Mouse (Mus musculus): ENCODE results near the gene Ahctf1.

Ahctf1 gene

DNA sequence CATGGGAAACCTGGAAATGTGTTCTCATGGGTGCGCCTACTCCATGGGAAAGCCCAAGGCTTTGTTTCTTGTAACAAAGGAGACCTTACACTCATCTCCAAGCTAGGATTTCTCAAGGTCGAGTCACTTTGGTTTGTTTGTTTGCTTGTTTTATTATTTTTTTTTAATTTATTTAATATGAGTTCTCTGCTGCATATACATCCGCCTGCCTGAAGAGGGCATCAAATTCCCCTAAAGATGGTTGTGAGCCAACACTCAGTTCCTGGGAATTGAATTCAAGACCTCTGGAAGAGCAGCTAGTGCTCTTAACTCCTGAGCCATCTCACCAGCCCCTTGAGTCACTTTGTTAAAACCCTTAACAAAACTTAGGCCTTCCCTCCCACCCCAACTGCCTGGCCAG, 90.1 kb downstream of the Ahctf1 start:
- no peak for DNase-seq (ENCODE audit: low spot score in 2 of 2)

DNA sequence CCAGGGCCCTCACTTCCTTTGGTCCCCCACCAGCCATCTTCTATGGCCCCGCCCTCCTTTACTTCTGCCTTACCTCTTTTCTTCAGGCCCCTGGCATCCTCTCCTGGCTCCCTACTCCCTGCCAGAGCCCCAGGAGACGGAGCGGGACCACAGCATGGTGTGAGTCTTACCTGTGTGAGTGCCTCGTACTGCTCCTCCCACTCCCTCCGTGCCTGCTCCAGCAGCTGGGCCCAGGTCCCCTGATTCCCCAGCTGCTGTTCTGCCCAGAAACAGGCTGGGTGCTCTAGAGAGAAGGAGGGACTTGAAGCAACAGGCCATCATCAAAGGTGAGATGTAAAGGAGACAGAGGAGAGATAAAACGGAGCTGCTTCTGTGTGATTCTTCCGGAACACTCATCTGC, 90.8 kb downstream of the Ahctf1 start:
- no peak for DNase-seq (ENCODE audit: low spot score in 2 of 2)

GRCm38 (mm10) chr1:179710739-179711138, 92.7 kb downstream of the Ahctf1 start:
- DNase-seq (ENCODE audit: low spot score in 2 of 2) = no peak

DNA sequence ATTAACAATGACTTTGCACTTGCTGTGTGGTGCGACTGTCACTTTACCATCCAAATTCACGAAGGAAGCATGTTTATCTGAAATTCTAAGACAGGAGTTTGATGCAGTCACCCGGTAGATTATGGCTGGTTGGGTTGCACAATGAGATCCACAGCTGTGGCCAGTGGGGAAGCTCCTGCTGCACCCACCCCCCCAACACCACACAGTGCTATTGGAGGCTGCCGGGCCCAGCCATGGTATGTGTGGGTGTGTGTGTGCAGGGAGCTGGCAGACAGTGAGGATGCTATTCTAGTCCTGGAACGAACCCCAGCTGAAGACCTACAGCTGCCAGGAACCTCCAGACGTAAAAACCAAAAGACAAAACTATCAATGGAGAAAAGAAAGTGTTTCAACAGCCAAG, 94.1 kb downstream of the Ahctf1 start:
- DNase-seq (ENCODE audit: low spot score in 2 of 2) = peak; percentile 58 to 85

DNA sequence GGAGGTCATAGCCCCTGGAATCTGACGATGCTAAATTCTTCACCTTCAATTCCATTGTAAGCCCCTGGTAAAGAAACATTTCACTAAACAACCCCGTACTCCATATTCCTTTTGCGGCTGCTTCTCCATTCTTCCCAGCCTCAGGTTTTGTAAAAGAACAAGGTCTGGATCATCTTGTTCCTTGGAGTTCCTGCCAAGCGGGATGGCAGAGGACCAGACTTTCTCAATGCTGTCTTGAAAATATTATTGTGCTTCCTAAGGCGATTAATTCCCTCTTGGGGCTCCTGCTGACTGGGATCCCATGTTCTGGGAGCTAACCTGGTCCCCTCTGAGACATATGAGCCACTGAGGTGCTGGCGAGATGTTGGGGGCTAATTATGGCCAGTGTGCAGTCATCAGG, 98.3 kb downstream of the Ahctf1 start:
- DNase-seq (ENCODE audit: low spot score in 2 of 2) = no peak

DNA sequence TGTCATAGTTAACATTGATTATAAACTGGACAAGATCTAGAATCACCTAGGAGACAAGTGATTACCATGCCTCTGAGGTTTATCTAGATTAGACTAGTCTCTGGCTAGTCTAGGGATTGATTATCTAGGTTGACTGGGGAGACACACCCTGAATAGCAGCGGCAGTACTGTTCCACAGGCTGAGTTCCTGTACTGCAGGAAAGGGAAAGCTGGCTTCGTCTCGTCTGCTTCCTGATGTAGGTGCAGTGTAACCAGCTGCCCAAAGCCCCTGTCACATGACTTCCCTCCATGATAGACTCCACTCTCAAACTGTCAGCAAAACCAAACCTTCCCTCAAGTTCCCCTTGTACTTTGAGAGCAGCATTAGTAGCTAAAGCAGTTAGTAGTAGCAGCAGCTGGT, 99.3 kb downstream of the Ahctf1 start:
- DNase-seq (ENCODE audit: low spot score in 2 of 2) = no peak
